Mouse (Mus musculus): ENCODE measurements around the gene Strip2. TPM values are rescaled to one million over a fixed set of nuclear protein-coding genes. Genes with fewer than 3 reads are reported as not detected.

Strip2 gene
- total RNA-seq (2021) = 10 to 100 TPM; 50.0 to 53.1 TPM

GRCm38 (mm10) chr6:29916530-29917382 is at the start of gene Strip2:
Strip2 (plus strand) TSS chr6:29917012.
- intact Hi-C loops (cut with DNase I) = loop anchor here (2.0 kb wide), 1 partner anchor 132 kb away; no protein-coding TSS in a partner anchor
- DNase-seq = peak; percentile 93 to 95

GRCm38 (mm10) chr6:29868341-29868895 is 48.4 kb upstream of the Strip2 start:
- no peak for DNase-seq
- intact Hi-C loops (cut with DNase I) = no loop called here

GRCm38 (mm10) chr6:29873654-29874053 is 43.2 kb upstream of the Strip2 start:
- intact Hi-C loops (cut with DNase I) = no loop called here
- DNase-seq = no peak

GRCm38 (mm10) chr6:29875576-29875975 is 41.2 kb upstream of the Strip2 start:
- intact Hi-C loops (cut with DNase I) = no loop called here
- peak; percentile 28 to 34 for DNase-seq

GRCm38 (mm10) chr6:29876782-29877181 is 40.0 kb upstream of the Strip2 start:
- DNase-seq = no peak
- intact Hi-C loops (cut with DNase I) = no loop called here

GRCm38 (mm10) chr6:29879579-29879978 is 37.2 kb upstream of the Strip2 start:
- intact Hi-C loops (cut with DNase I) = no loop called here
- DNase-seq = no peak

GRCm38 (mm10) chr6:29880796-29881195 is 36.0 kb upstream of the Strip2 start:
- no peak for DNase-seq
- intact Hi-C loops (cut with DNase I) = no loop called here

GRCm38 (mm10) chr6:29881936-29882335 is 34.9 kb upstream of the Strip2 start:
- no peak for DNase-seq
- intact Hi-C loops (cut with DNase I) = no loop called here

GRCm38 (mm10) chr6:29882870-29883269 is 33.9 kb upstream of the Strip2 start:
- intact Hi-C loops (cut with DNase I) = no loop called here
- no peak for DNase-seq

GRCm38 (mm10) chr6:29891151-29891550 is 25.7 kb upstream of the Strip2 start:
- intact Hi-C loops (cut with DNase I) = no loop called here
- no peak for DNase-seq

GRCm38 (mm10) chr6:29896976-29897375 is 19.8 kb upstream of the Strip2 start:
- no peak for DNase-seq
- intact Hi-C loops (cut with DNase I) = no loop called here

- intact Hi-C loops (cut with DNase I) = no loop called here
- DNase-seq = no peak
These were observed 15.4 kb upstream of the Strip2 start for GRCm38 (mm10) chr6:29901450-29901849.

GRCm38 (mm10) chr6:29902256-29902655 is 14.6 kb upstream of the Strip2 start:
- no peak for DNase-seq
- intact Hi-C loops (cut with DNase I) = no loop called here

GRCm38 (mm10) chr6:29903343-29903914 is 13.4 kb upstream of the Strip2 start:
- DNase-seq = no peak
- intact Hi-C loops (cut with DNase I) = no loop called here

GRCm38 (mm10) chr6:29904281-29904680 is 12.5 kb upstream of the Strip2 start:
- peak in 1 of 2 experiments; percentile 19 for DNase-seq
- intact Hi-C loops (cut with DNase I) = no loop called here

GRCm38 (mm10) chr6:29910631-29911030 is 6.2 kb upstream of the Strip2 start:
- no peak for DNase-seq
- intact Hi-C loops (cut with DNase I) = no loop called here

- no peak for DNase-seq
- intact Hi-C loops (cut with DNase I) = no loop called here
These were observed 3.1 kb upstream of the Strip2 start for GRCm38 (mm10) chr6:29913673-29914072.

- no peak for DNase-seq
These were observed 2.7 kb upstream of the Strip2 start for GRCm38 (mm10) chr6:29914136-29914535.

GRCm38 (mm10) chr6:29915836-29916235 is 976 bp upstream of the Strip2 start:
- no peak for DNase-seq
- intact Hi-C loops (cut with DNase I) = loop anchor here (2.0 kb wide), 1 partner anchor 133 kb away; no protein-coding TSS in a partner anchor

More at GRCm38 (mm10) chr6:29914136-29914535, 2.7 kb upstream of the Strip2 start:
- intact Hi-C loops (cut with DNase I) = no loop called here

- intact Hi-C loops (cut with DNase I) = loop anchor here (2.0 kb wide), 1 partner anchor 131 kb away; no protein-coding TSS in a partner anchor
- no peak for DNase-seq
These were observed 540 bp downstream of the Strip2 start for GRCm38 (mm10) chr6:29917383-29917720.

- no peak for DNase-seq
- intact Hi-C loops (cut with DNase I) = loop anchor here (2.0 kb wide), 1 partner anchor 131 kb away; no protein-coding TSS in a partner anchor
These were observed 1.1 kb downstream of the Strip2 start for GRCm38 (mm10) chr6:29917947-29918346.

- intact Hi-C loops (cut with DNase I) = no loop called here
- peak; percentile 34 to 41 for DNase-seq
These were observed 6.7 kb downstream of the Strip2 start for GRCm38 (mm10) chr6:29923501-29923900.

Measured in heart, postnatal 36 days (tissue).